Mouse (Mus musculus) spleen, postnatal 10 days (tissue): ENCODE data around the gene Lrrc59.
A peak's percentile ranks its signal among the peaks of the same experiment; 100 is the strongest.
"Not testable (repeated sequence)": the region's sequence is repeated elsewhere in the genome, so short reads cannot be mapped to it uniquely, and the experiment has no call there.

Source experiments
- DNase-seq, 2 experiments: peaks; one replicate each; pipeline ENCODE4 v3.0.0; 2021 to 2022; ENCODE audit warnings: low spot score in 2 of 2

The Lrrc59 gene

DNA sequence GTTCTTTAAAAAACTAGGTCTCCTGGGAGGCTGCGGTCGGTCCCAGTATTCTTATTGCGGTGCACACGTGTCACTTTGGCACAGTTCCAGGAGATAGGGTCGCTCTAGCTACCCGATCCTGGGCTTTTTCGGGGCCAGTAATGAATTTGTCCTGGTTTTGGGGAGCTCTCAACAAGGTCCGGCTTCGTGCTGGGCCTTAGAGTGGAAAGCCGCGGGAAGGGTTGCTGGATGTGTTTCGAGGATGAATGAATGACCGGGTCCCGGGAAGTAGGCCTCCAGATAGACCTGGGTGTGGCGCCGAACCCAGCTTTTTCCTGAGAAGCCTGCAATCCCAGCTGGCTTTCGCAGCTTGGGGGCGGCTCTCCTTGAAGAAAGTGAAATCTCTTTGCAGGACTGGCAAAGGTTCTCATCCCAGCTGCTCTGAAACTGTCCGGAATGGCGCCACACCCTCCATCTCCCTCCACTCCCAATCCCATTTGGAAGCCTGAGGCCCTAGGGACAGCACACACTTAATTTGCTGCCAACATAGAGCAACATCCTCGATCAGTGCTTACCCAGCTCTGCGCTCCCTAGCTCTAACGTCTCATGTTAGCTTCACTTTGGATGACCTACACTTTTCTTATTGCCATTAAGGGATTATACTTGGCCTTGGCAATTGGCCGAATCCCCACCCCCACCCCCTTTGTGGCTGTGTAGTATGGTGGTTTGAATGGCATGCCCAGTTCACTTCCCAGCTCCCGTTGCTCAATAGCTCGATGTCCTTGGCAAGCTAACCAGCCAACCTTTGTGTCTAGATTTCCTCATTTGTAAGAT is 838 bp downstream of the Lrrc59 start:
- peak; percentile 50 to 53 for DNase-seq

DNA sequence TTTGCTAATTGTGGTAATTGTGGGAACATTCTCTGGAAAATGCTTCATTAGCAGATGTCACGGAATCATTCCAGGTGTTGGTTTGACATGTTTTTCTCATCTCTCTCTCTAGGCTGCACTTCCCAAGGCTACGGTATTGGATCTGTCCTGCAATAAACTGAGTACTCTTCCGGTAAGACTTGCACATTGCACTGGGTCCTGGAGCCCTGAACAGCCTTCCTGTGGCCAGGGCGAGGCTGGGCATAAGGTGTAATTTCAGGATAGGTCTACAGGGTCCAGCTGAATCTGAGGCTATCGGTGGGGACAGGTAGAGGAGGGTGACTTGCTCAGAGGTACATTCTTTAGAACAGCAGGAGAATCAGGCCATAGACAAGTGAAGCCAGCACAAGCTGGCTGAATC is 2.4 kb downstream of the Lrrc59 start:
- no peak for DNase-seq

DNA sequence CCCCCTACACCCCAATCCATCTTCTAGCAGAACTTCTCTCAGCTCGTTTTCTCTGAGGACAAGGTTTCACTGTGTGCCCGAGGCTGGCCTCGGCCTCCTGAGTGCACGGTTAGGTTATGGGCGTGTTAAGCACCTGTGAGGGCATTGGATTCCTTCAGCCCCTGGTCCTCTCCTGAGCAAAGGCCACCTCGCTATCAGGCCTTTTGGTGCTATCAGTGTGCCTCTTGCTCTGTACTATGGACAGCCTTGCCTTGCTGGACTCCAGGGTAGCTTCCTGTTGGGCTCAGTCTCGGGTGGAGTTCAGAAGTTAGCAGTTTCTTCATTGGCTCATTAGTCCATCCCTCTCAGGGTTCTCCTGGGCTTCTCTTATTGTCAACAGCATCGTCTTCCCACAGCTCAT is 3.4 kb downstream of the Lrrc59 start:
- DNase-seq, result no peak

DNA sequence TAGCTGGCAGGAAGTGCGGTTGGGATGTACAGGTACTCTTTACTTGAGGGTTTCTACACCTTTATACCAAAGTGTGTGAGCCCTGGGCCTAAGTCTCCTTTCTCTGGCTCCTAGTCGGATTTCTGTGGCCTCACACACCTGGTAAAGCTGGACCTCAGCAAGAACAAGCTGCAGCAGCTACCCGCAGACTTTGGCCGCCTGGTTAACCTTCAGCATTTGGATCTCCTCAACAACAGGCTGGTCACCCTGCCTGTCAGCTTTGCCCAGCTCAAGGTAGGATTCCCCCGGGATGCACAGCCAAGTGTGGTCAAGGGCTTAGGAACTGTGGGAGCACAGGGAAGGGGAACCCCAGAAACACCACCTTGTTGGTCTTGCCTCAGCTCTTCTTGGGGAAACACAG is 4.9 kb downstream of the Lrrc59 start:
- DNase-seq, result no peak

DNA sequence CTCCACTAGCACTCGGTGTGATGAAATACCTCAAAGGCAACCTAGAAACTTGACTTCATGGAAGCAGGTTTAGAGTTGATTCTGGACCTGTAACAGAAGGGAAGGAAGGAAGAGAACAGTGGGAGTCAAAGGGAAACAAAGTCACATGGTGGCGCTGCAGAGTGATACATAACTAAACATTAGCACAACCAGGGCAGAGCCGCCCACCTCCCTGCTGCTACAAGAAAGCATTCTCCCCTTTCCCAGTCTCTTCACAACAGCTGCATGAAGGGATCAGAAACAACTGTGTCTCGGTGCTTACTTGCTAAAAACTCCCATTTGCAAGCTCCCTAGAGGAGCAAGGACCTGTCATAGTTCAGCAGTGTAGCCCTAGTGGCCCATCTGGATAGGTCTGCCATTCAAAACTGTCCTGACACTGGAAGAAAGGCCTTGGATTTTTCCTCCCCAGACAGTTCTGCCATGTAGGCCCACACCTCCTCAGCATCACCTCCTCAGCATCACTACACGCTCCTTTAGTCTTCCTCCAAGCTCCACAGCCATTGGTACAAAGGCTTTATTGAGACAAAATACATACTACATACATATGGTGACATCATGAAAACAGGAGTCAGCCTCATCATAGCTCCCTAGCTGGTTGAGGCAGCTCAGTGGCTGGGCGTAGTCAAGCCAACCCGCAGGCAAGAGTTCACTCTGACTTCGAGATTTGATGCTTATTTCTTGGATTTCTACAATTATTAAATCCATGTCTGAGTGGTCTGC is 15.1 kb downstream of the Lrrc59 start:
- DNase-seq, result no peak

GRCm38 (mm10) chr11:94646457-94646856 is 16.9 kb downstream of the Lrrc59 start:
- DNase-seq, result no peak

GRCm38 (mm10) chr11:94651241-94651640 is 21.7 kb downstream of the Lrrc59 start:
- not testable (repeated sequence) for DNase-seq

GRCm38 (mm10) chr11:94652973-94653372 is 23.4 kb downstream of the Lrrc59 start:
- no peak for DNase-seq

- DNase-seq, result peak; percentile 92 to 94
These were observed 24.3 kb downstream of the Lrrc59 start, which contains the start of the genes Mrpl27 and Eme1 for GRCm38 (mm10) chr11:94653663-94654436. Gene Mrpl27, plus strand, starts transcription at chr11:94653767. Gene Eme1, minus strand, starts transcription at chr11:94653964.

DNA sequence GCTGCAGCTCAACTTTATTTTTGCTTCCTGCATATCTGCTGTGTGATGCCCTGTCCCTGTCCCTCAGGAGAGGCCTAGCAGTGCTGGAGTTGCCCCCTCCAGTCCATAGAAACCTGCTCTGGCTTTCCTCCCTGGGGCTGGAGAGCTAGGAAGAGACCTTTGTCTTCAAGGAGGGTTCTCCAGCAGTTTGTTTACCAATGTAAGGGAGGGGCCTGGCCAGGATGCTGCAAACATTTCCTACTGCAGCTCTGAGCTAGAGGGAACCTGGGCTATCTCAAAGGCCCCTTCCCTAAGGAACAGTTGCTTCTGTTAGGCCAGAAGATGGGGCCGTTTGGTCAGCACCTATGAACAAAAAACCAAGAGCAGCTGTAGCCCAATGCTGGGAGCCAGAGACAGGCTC is 31.8 kb downstream of the Lrrc59 start:
- no peak for DNase-seq

GRCm38 (mm10) chr11:94665281-94665680 is 35.7 kb downstream of the Lrrc59 start:
- no peak for DNase-seq

GRCm38 (mm10) chr11:94674984-94675383 is 45.4 kb downstream of the Lrrc59 start:
- DNase-seq, result no peak

GRCm38 (mm10) chr11:94675446-94675845 is 45.9 kb downstream of the Lrrc59 start:
- no peak for DNase-seq

- DNase-seq, result no peak
These were observed 46.7 kb downstream of the Lrrc59 start for GRCm38 (mm10) chr11:94676308-94676707.

- DNase-seq, result peak; percentile 73 to 91
These were observed 47.4 kb downstream of the Lrrc59 start, which contains the start of gene Xylt2 for GRCm38 (mm10) chr11:94676754-94677606. Gene Xylt2, minus strand, starts transcription at chr11:94677515.

DNA sequence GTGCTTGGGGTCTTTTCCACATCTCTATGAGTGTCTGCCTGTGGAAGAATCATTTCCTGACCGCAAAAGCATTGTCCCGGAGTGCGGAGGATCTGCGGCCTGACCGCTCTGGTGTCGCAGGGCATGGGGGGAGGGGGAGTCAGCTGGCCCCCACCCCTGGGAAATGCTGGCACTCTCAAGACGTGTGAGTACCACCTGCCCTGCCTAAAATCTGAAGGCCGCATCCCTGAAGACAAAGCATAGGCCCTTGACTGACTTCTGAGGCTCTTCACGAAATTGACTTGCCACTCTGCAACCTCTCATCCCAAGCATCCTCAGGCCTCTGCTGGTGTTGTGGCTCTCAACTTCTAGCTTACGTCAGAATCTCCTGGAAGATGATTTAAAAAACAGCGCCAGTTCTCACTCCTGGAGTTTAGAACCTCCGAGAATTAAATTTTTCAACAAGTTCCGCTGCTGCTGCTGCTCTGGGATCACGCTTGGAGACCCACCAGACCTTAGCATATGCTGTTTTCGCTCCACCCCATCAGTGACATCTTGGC is 48.1 kb downstream of the Lrrc59 start:
- DNase-seq, result no peak

GRCm38 (mm10) chr11:94680639-94681038 is 51.1 kb downstream of the Lrrc59 start:
- no peak for DNase-seq

GRCm38 (mm10) chr11:94681640-94682039 is 52.1 kb downstream of the Lrrc59 start:
- no peak for DNase-seq

DNA sequence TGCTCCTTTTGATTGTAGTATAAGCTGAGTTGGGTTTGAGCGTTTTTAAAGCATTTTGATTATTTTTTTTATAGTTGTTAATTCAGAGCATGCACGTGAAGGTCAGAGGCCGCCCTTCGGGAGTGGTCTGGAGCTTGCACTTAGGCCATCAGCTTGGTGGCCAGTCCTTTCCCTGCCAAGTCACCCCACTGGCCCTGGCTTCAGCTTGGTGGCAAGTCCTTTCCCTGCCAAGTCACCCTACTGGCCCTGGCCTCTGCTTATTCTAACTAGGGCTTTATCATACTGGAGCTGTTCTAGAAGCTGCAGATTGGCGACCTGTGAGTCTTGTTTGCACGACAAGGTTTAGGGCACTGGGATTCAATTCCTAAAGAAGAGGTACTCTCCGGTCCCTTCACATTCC is 52.9 kb downstream of the Lrrc59 start:
- DNase-seq, result no peak

GRCm38 (mm10) chr11:94687178-94687577 is 57.6 kb downstream of the Lrrc59 start:
- no peak for DNase-seq

DNA sequence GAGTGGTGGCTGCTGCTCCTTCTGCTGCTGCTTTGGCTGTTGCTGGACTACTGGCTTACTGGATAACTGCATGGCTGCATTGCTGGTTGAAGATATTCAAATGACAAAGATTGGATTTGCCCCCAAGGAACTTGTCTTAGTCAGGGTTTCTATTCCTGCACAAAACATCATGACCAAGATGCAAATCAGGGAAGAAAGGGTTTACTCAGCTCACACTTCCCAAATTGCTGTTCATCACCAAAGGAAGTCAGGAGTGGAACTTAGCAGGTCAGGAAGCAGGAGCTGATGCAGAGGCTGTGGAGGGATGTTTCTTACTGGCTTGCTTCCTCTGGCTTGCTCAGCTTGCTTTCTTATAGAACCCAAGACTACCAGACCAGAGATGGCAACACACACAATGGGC is 62.9 kb downstream of the Lrrc59 start:
- DNase-seq, result not testable (repeated sequence)
